Mouse (Mus musculus): Measurements from ENCODE around the gene Heatr5a.

The Heatr5a gene

GRCm38 (mm10) chr12:51847953-51848680 lies 123.0 kb downstream of the Heatr5a start:
- DNase-seq (ENCODE audit: low read depth, low spot score) = no peak

GRCm38 (mm10) chr12:51845261-51845660 lies 125.9 kb downstream of the Heatr5a start:
- DNase-seq (ENCODE audit: low read depth, low spot score) = no peak

GRCm38 (mm10) chr12:51844771-51845256 lies 126.3 kb downstream of the Heatr5a start:
- peak; percentile 97 for DNase-seq (ENCODE audit: low read depth, low spot score)

GRCm38 (mm10) chr12:51843576-51844520 lies 127.3 kb downstream of the Heatr5a start:
- no peak for DNase-seq (ENCODE audit: low read depth, low spot score)

- no peak for DNase-seq (ENCODE audit: low read depth, low spot score)
Measured at GRCm38 (mm10) chr12:51842081-51842864, 128.8 kb downstream of the Heatr5a start.

GRCm38 (mm10) chr12:51839856-51840255 lies 131.3 kb downstream of the Heatr5a start:
- no peak for DNase-seq (ENCODE audit: low read depth, low spot score)

- DNase-seq (ENCODE audit: low read depth, low spot score) = no peak
Measured at GRCm38 (mm10) chr12:51835219-51835618, 135.9 kb downstream of the Heatr5a start.

GRCm38 (mm10) chr12:51831931-51832330 lies 139.2 kb downstream of the Heatr5a start:
- DNase-seq (ENCODE audit: low read depth, low spot score) = no peak

- no peak for DNase-seq (ENCODE audit: low read depth, low spot score)
Measured at GRCm38 (mm10) chr12:51831296-51831695, 139.8 kb downstream of the Heatr5a start.

- DNase-seq (ENCODE audit: low read depth, low spot score) = no peak
Measured at GRCm38 (mm10) chr12:51830671-51831070, 140.4 kb downstream of the Heatr5a start.

GRCm38 (mm10) chr12:51830077-51830402 lies 141.1 kb downstream of the Heatr5a start:
- DNase-seq (ENCODE audit: low read depth, low spot score) = no peak

GRCm38 (mm10) chr12:51829290-51830076 lies 141.6 kb downstream of the Heatr5a start, which contains the start of gene Hectd1:
TSS of gene Hectd1 (minus strand) at chr12:51829536.
- peak; percentile 76 for DNase-seq (ENCODE audit: low read depth, low spot score)

GRCm38 (mm10) chr12:51828716-51829289 lies 142.3 kb downstream of the Heatr5a start:
- DNase-seq (ENCODE audit: low read depth, low spot score) = peak; percentile 45

GRCm38 (mm10) chr12:51827958-51828650 lies 143.0 kb downstream of the Heatr5a start:
- no peak for DNase-seq (ENCODE audit: low read depth, low spot score)
